Mouse (Mus musculus): Measurements from ENCODE around the gene Atxn7l3.

Gene Atxn7l3

GRCm38 (mm10) chr11:102318576-102319409 is 22.4 kb upstream of the Atxn7l3 start:
- peak; percentile 56 for DNase-seq

- DNase-seq, result peak; percentile 74
Measured at GRCm38 (mm10) chr11:102317901-102318575, 21.6 kb upstream of the Atxn7l3 start.

- peak; percentile 48 for DNase-seq
Measured at GRCm38 (mm10) chr11:102317298-102317900, 21.0 kb upstream of the Atxn7l3 start.

GRCm38 (mm10) chr11:102316572-102317297 is 20.3 kb upstream of the Atxn7l3 start:
- peak; percentile 92 for DNase-seq

GRCm38 (mm10) chr11:102315690-102316571 is 19.5 kb upstream of the Atxn7l3 start:
- peak; percentile 40 for DNase-seq

- DNase-seq, result no peak
Measured at GRCm38 (mm10) chr11:102314321-102314720, 17.9 kb upstream of the Atxn7l3 start.

GRCm38 (mm10) chr11:102312586-102312985 is 16.2 kb upstream of the Atxn7l3 start:
- no peak for DNase-seq

- no peak for DNase-seq
Measured at GRCm38 (mm10) chr11:102311966-102312365, 15.5 kb upstream of the Atxn7l3 start.

GRCm38 (mm10) chr11:102310768-102311695 is 14.6 kb upstream of the Atxn7l3 start:
- no peak for DNase-seq

GRCm38 (mm10) chr11:102309821-102310617 is 13.6 kb upstream of the Atxn7l3 start:
- DNase-seq, result no peak

GRCm38 (mm10) chr11:102308979-102309378 is 12.5 kb upstream of the Atxn7l3 start:
- DNase-seq, result peak; percentile 96

GRCm38 (mm10) chr11:102308104-102308503 is 11.7 kb upstream of the Atxn7l3 start:
- no peak for DNase-seq

- DNase-seq, result no peak
Measured at GRCm38 (mm10) chr11:102305359-102305758, 8.9 kb upstream of the Atxn7l3 start.

- no peak for DNase-seq
Measured at GRCm38 (mm10) chr11:102304141-102304540, 7.7 kb upstream of the Atxn7l3 start.

GRCm38 (mm10) chr11:102299839-102300238 is 3.4 kb upstream of the Atxn7l3 start:
- DNase-seq, result no peak

- no peak for DNase-seq
Measured at GRCm38 (mm10) chr11:102297577-102298556, 1.4 kb upstream of the Atxn7l3 start.

- no peak for DNase-seq
Measured at GRCm38 (mm10) chr11:102295598-102296471, 596 bp downstream of the Atxn7l3 start.
